Comparison of ENCODE assay signal across 9 mouse cellular contexts in the genomic region with DNA sequence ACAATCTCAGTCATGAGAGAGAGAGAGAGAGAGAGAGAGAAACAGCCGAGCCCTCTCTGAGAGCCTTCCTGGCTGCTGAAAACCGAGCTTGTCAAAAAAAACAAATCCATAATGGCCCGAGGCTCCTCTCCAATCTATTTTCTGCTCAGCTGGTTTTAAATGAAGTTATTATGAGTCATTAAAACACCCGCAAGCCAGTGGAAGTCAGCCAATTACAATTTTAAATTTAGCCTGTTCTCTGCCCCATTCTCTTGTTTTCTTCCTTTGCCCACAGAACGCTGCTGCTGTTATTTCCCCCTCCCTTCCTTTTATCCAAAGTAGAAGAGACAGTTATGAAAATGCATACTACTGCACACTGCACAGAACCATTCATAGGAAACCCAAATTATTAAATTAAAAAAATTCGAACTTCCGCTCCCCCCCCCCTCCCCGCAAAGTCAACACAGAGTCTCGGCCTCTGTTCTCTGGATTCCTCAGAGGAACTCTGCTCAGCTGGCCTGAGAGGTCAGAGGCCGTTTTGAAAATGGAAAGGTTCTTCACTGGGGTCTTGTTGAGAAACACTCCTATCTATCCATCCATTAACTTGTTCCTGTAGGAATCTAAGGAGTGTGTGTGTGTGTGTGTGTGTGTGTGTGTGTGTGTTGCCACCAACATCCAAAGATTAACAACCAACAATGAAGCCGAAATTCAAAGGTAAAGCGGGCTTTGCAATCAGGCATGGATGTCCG.
DNase-seq lines count a peak whose midpoint lies in the region; ATAC-seq and TF ChIP-seq lines count a peak whose summit lies in the region.
"Had no signal": no experiment of that assay in that cellular context is flagged by ENCODE, and none has a peak within 500 bp of the region (broad histone marks: within the 10 kb centered on the region; RNA-seq: fewer than 3 reads in every experiment).

No protein-coding gene starts in this region.

- H3K9me3 ChIP-seq in kidney, embryonic 16.5 days (ENCODE audit: low read length), result no peaks in the 10 kb centered on the region
- no peaks in the 10 kb centered on the region for H3K9me3 ChIP-seq in forebrain, postnatal 0 days (ENCODE audit: low read length)
- H3K9me3 ChIP-seq in neural tube, embryonic 14.5 days (ENCODE audit: control insufficient read depth, low read length), result no peaks in the 10 kb centered on the region
- H3K9me3 ChIP-seq: liver, embryonic 13.5 days had no signal

- ATAC-seq in kidney, embryonic 16.5 days (ENCODE audit: low FRiP score, low TSS enrichment), result no peak
- 0 out of 2 replicates have a peak, but pooled peaks have one; percentile 12 for ATAC-seq in forebrain, postnatal 0 days
- ATAC-seq in neural tube, embryonic 14.5 days (ENCODE audit: low read depth), result no peak

- TF ChIP-seq POLR2A in brain, embryonic 14.5 days (IDR thresholded peaks at IDR 0.05; ENCODE audit: borderline replicate concordance, extremely low read depth, insufficient read depth, insufficient read length, poor library complexity, severe bottlenecking), result no peak

- TF ChIP-seq CTCF in brain, embryonic 14.5 days (IDR thresholded peaks at IDR 0.05; ENCODE audit: borderline replicate concordance, extremely low read depth, insufficient read depth, insufficient read length), result no peak
- TF ChIP-seq CTCF in forebrain, postnatal 0 days (IDR thresholded peaks at IDR 0.05; ENCODE audit: low read depth), result no peak
- no peak for TF ChIP-seq CTCF in layer of hippocampus, adult 2 months (conservative IDR thresholded peaks at IDR 0.05)

- WGBS in kidney, embryonic 16.5 days, result 33% methylated on average over 13 of the region's 13 CpGs
- 22% methylated on average over 13 of the region's 13 CpGs for WGBS in forebrain, postnatal 0 days
- WGBS in neural tube, embryonic 14.5 days, result 29% methylated on average over 13 of the region's 13 CpGs

- peaks cover 37% of the 10 kb centered on the region for H3K27me3 ChIP-seq in kidney, embryonic 16.5 days (ENCODE audit: insufficient read depth, low read length)
- no peaks in the 10 kb centered on the region; the same call in 1 of the 2 replicates for H3K27me3 ChIP-seq in forebrain, postnatal 0 days (ENCODE audit: insufficient read depth, low read length)
- no peaks in the 10 kb centered on the region; the same call in 1 of the 2 replicates for H3K27me3 ChIP-seq in neural tube, embryonic 14.5 days (ENCODE audit: control insufficient read depth, insufficient read depth, low read length)
- H3K27me3 ChIP-seq: liver, embryonic 13.5 days had no signal

- H3K36me3 ChIP-seq in kidney, embryonic 16.5 days (ENCODE audit: insufficient read depth, low read length), result no peaks in the 10 kb centered on the region
- H3K36me3 ChIP-seq in forebrain, postnatal 0 days (ENCODE audit: insufficient read depth), result no peaks in the 10 kb centered on the region
- H3K36me3 ChIP-seq in neural tube, embryonic 14.5 days (ENCODE audit: control insufficient read depth, insufficient read depth, low read length), result no peaks in the 10 kb centered on the region
- H3K36me3 ChIP-seq: liver, embryonic 13.5 days had no signal

- peak; percentile 56 for DNase-seq in kidney, adult 18-20 months
- DNase-seq in brain, embryonic 14.5 days (ENCODE audit: low read depth), result peak; percentile 93
- DNase-seq in forebrain, postnatal 0 days, result peak; percentile 74
- DNase-seq in layer of hippocampus, adult 2 months (ENCODE audit: low spot score in 2 of 2), result peak; percentile 73 to 92
- DNase-seq in c-Kit-positive CD71-positive TER-119-positive erythroid progenitor cells, embryonic 14.5 days (ENCODE audit: low spot score), result no peak
- no peak for DNase-seq in spleen, postnatal 14 days (ENCODE audit: low spot score in 2 of 2)
- DNase-seq: liver, embryonic 13.5 days had no signal

- no peak overlapping the region for H3K27ac ChIP-seq in kidney, embryonic 16.5 days (ENCODE audit: low read length)
- peak overlapping the region; percentile 57; the same call in 1 of the 2 replicates for H3K27ac ChIP-seq in forebrain, postnatal 0 days (ENCODE audit: low read depth, low read length)
- peak overlapping the region; percentile 99 for H3K27ac ChIP-seq in layer of hippocampus, adult 2 months
- peak overlapping the region; percentile 16 for H3K27ac ChIP-seq in neural tube, embryonic 14.5 days (ENCODE audit: low read depth, low read length)
- H3K27ac ChIP-seq: liver, embryonic 13.5 days had no signal

- H3K4me2 ChIP-seq in kidney, embryonic 16.5 days (replicated peaks; ENCODE audit: low read depth, low read length), result no peak overlapping the region
- H3K4me2 ChIP-seq in forebrain, postnatal 0 days (ENCODE audit: low read depth), result 0 out of 2 replicates have a peak overlapping the region, but pooled peaks have one; percentile 2
- H3K4me2 ChIP-seq in neural tube, embryonic 14.5 days (ENCODE audit: low read depth, low read length), result no peak overlapping the region
- H3K4me2 ChIP-seq: liver, embryonic 13.5 days had no signal

- H3K4me1 ChIP-seq in kidney, embryonic 16.5 days (ENCODE audit: insufficient read depth, low read length), result peaks cover 46% of the 10 kb centered on the region
- peaks cover 33% of the 10 kb centered on the region for H3K4me1 ChIP-seq in forebrain, postnatal 0 days (ENCODE audit: insufficient read depth)
- peaks cover 65% of the 10 kb centered on the region for H3K4me1 ChIP-seq in neural tube, embryonic 14.5 days (ENCODE audit: control insufficient read depth, insufficient read depth, low read length)
- H3K4me1 ChIP-seq: liver, embryonic 13.5 days had no signal

- no peak overlapping the region for H3K9ac ChIP-seq in kidney, embryonic 16.5 days (replicated peaks; ENCODE audit: low read length)
- no peak overlapping the region for H3K9ac ChIP-seq in forebrain, postnatal 0 days
- H3K9ac ChIP-seq in neural tube, embryonic 14.5 days (replicated peaks; ENCODE audit: low read depth, low read length), result no peak overlapping the region
- H3K9ac ChIP-seq: liver, embryonic 13.5 days had no signal

- no peak overlapping the region for H3K4me3 ChIP-seq in kidney, embryonic 16.5 days (ENCODE audit: low read length)
- H3K4me3 ChIP-seq in forebrain, postnatal 0 days (ENCODE audit: low read depth, low read length), result no peak overlapping the region
- no peak overlapping the region for H3K4me3 ChIP-seq in layer of hippocampus, adult 2 months
- no peak overlapping the region for H3K4me3 ChIP-seq in neural tube, embryonic 14.5 days (ENCODE audit: low read depth, low read length)
- H3K4me3 ChIP-seq: liver, embryonic 13.5 days had no signal

Comparison
In these comparisons a context has a peak if more than half of its experiments do, and no peak if none do; other contexts are left out.
1. DNase-seq: peak in kidney, adult 18-20 months (single experiment), brain, embryonic 14.5 days (single experiment), forebrain, postnatal 0 days (single experiment) and layer of hippocampus, adult 2 months (2 of 2); none in c-Kit-positive CD71-positive TER-119-positive erythroid progenitor cells, embryonic 14.5 days (single experiment) and spleen, postnatal 14 days (0 of 2).